Comparison of ENCODE assay signal across 8 mouse cellular contexts in the genomic region with DNA sequence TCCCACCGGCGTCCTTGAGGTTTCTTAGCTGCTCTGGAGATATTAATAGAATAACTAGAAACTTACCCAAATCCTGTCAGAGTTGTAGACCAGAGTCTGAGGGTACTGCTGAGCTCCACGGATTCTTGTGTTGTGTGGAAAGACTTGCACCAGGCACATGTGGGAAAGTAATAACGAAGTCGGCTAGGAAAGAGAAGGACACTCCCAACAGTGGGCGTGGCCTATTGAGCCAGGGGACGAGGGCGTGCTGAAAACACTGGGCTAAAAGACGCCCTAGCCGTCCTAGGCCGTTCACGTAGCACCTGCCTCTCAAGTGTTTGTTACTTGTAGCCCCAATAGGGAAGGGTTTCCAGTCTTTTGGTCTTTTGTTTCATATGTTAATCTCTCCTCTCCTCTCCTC. TPM values are rescaled to one million over a fixed set of nuclear protein-coding genes. Genes with fewer than 3 reads are reported as not detected.
DNase-seq lines count a peak whose midpoint lies in the region; ATAC-seq lines count a peak whose summit lies in the region.

A gene (minus strand): TSS at position 351 of the 400 bp plus-strand sequence.

- ATAC-seq in embryonic facial prominence, embryonic 12.5 days (ENCODE audit: insufficient number of reproducible peaks, insufficient read depth, low FRiP score, low TSS enrichment) = no peak
- ATAC-seq in kidney, embryonic 14.5 days (ENCODE audit: low FRiP score, low TSS enrichment) = 0 out of 2 replicates have a peak, but pooled peaks have one; percentile 65
- ATAC-seq in limb, embryonic 15.5 days (ENCODE audit: insufficient number of reproducible peaks, low FRiP score, low TSS enrichment, low read depth) = peak; percentile 65; the same call in 1 of the 2 replicates
- ATAC-seq in midbrain, embryonic 15.5 days (replicated peaks) = no peak

- no peak within 1 kb of the TSS for H3K4me3 ChIP-seq in embryonic facial prominence, embryonic 12.5 days
- peak within 1 kb of the TSS; percentile 14; the same call in 1 of the 2 replicates for H3K4me3 ChIP-seq in kidney, embryonic 14.5 days (ENCODE audit: low read length)
- H3K4me3 ChIP-seq in limb, embryonic 15.5 days = peak within 1 kb of the TSS; percentile 7
- H3K4me3 ChIP-seq in midbrain, embryonic 15.5 days = no peak within 1 kb of the TSS

- peak; percentile 20 to 29 for DNase-seq in cerebellum, postnatal 10 days
- DNase-seq in cerebellum, postnatal 36 days = no peak
- DNase-seq in heart, adult 9 months (ENCODE audit: low spot score in 2 of 2) = peak; percentile 78
- DNase-seq in thymus, postnatal 0 days (ENCODE audit: low spot score) = peak; percentile 25

- H3K27ac ChIP-seq in embryonic facial prominence, embryonic 12.5 days = no peak within 1 kb of the TSS
- no peak within 1 kb of the TSS for H3K27ac ChIP-seq in kidney, embryonic 14.5 days (ENCODE audit: low read depth, low read length)
- H3K27ac ChIP-seq in limb, embryonic 15.5 days = peak within 1 kb of the TSS; percentile 6; the same call in 1 of the 2 replicates
- no peak within 1 kb of the TSS for H3K27ac ChIP-seq in midbrain, embryonic 15.5 days

- H3K9ac ChIP-seq in embryonic facial prominence, embryonic 12.5 days = no peak within 1 kb of the TSS
- no peak within 1 kb of the TSS for H3K9ac ChIP-seq in kidney, embryonic 14.5 days (ENCODE audit: low read depth, low read length)
- no peak within 1 kb of the TSS for H3K9ac ChIP-seq in limb, embryonic 15.5 days
- no peak within 1 kb of the TSS for H3K9ac ChIP-seq in midbrain, embryonic 15.5 days

- no peaks in the 10 kb centered on the region for H3K9me3 ChIP-seq in embryonic facial prominence, embryonic 12.5 days
- H3K9me3 ChIP-seq in kidney, embryonic 14.5 days (ENCODE audit: control insufficient read depth, low read length) = no peaks in the 10 kb centered on the region
- H3K9me3 ChIP-seq in limb, embryonic 15.5 days = no peaks in the 10 kb centered on the region
- H3K9me3 ChIP-seq in midbrain, embryonic 15.5 days = no peaks in the 10 kb centered on the region

- no peaks in the 10 kb centered on the region for H3K4me1 ChIP-seq in embryonic facial prominence, embryonic 12.5 days
- H3K4me1 ChIP-seq in kidney, embryonic 14.5 days (ENCODE audit: control insufficient read depth, insufficient read depth, low read length) = peaks cover 7% of the 10 kb centered on the region; the same call in 1 of the 2 replicates
- H3K4me1 ChIP-seq in limb, embryonic 15.5 days = 0 out of 2 replicates have a peak, but pooled peaks cover 8% of the 10 kb centered on the region
- H3K4me1 ChIP-seq in midbrain, embryonic 15.5 days = 0 out of 2 replicates have a peak, but pooled peaks cover 4% of the 10 kb centered on the region

- WGBS in embryonic facial prominence, embryonic 12.5 days = 6% methylated on average over 12 of the region's 12 CpGs
- WGBS in kidney, embryonic 14.5 days = 8% methylated on average over 12 of the region's 12 CpGs
- WGBS in limb, embryonic 15.5 days = 4% methylated on average over 12 of the region's 12 CpGs
- 3% methylated on average over 12 of the region's 12 CpGs for WGBS in midbrain, embryonic 15.5 days

- H3K4me2 ChIP-seq in embryonic facial prominence, embryonic 12.5 days (replicated peaks) = peak within 1 kb of the TSS; percentile 16
- peak within 1 kb of the TSS; percentile 33 for H3K4me2 ChIP-seq in kidney, embryonic 14.5 days (replicated peaks; ENCODE audit: low read depth, low read length)
- peak within 1 kb of the TSS; percentile 36 for H3K4me2 ChIP-seq in limb, embryonic 15.5 days
- peak within 1 kb of the TSS; percentile 14; the same call in 1 of the 2 replicates for H3K4me2 ChIP-seq in midbrain, embryonic 15.5 days

- H3K27me3 ChIP-seq in embryonic facial prominence, embryonic 12.5 days = no peaks in the 10 kb centered on the region
- H3K27me3 ChIP-seq in kidney, embryonic 14.5 days (ENCODE audit: control insufficient read depth, insufficient read depth, low read length) = no peaks in the 10 kb centered on the region
- no peaks in the 10 kb centered on the region for H3K27me3 ChIP-seq in limb, embryonic 15.5 days
- no peaks in the 10 kb centered on the region for H3K27me3 ChIP-seq in midbrain, embryonic 15.5 days (replicated peaks)

- H3K36me3 ChIP-seq in embryonic facial prominence, embryonic 12.5 days = no peaks in the 10 kb centered on the region
- H3K36me3 ChIP-seq in kidney, embryonic 14.5 days (ENCODE audit: control insufficient read depth, insufficient read depth, low read length) = no peaks in the 10 kb centered on the region
- no peaks in the 10 kb centered on the region for H3K36me3 ChIP-seq in limb, embryonic 15.5 days
- no peaks in the 10 kb centered on the region for H3K36me3 ChIP-seq in midbrain, embryonic 15.5 days (replicated peaks)

RNA-seq across cellular contexts. Expression of the gene that starts here (rescaled TPM):
- 28.4 and 30.2 TPM in 2 replicates for polyA plus RNA-seq in embryonic facial prominence, embryonic 12.5 days (2016; fragmentation: Nextera tagmentation; extraction: Ambion mirVana)
- polyA plus RNA-seq in kidney, embryonic 14.5 days (2014; fragmentation: Nextera tagmentation; extraction: Ambion mirVana) = 22.6 and 33.4 TPM in 2 replicates
- 39.8 and 40.2 TPM in 2 replicates for polyA plus RNA-seq in limb, embryonic 15.5 days (2015; fragmentation: Nextera tagmentation; extraction: Ambion mirVana)
- polyA plus RNA-seq in midbrain, embryonic 15.5 days (2015; fragmentation: Nextera tagmentation; extraction: Ambion mirVana) = 39.2 and 39.3 TPM in 2 replicates
- polyA plus RNA-seq in thymus, postnatal 0 days (2015; fragmentation: Nextera tagmentation; extraction: Ambion mirVana) = 44.5 and 51.4 TPM in 2 replicates

Comparison
In these comparisons a context has a peak if more than half of its experiments do, and no peak if none do; other contexts are left out.
1. DNase-seq: peak in cerebellum, postnatal 10 days (2 of 2), heart, adult 9 months (2 of 2) and thymus, postnatal 0 days (single experiment); none in cerebellum, postnatal 36 days (0 of 2).
2. ATAC-seq: peak in kidney, embryonic 14.5 days (single experiment) and limb, embryonic 15.5 days (single experiment); none in embryonic facial prominence, embryonic 12.5 days (single experiment) and midbrain, embryonic 15.5 days (single experiment).
3. H3K4me3 ChIP-seq: peak in kidney, embryonic 14.5 days (single experiment) and limb, embryonic 15.5 days (single experiment); none in embryonic facial prominence, embryonic 12.5 days (single experiment) and midbrain, embryonic 15.5 days (single experiment).
4. Peak in every context shown above with its lines, with median percentiles within 50 percentile points of each other: H3K4me2 ChIP-seq.